Mouse (Mus musculus) cerebellum, adult 11-12 months (tissue): Measurements from ENCODE around the gene Cwc22.

Experiments used
- DNase-seq: peaks from one replicate; pipeline ENCODE4 v3.0.0; 2022

Gene Cwc22

DNA sequence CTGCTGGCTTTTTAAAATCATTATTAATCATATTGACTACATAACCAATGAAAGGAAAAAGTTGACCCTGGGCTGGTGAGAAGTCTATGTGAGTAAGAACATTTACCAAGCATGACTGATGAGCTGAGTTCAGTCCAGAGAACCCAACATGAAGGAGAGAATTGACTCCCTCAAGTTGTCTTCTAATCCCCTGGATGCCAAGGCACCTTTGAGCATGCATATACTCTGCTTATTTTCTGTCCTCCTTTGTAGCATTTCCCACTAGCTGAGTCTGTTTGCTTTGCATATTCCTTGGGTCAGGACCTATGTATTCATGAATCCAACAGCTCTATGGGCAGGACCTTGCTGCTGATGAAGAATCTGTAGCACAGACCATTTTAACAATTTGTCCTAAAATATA is 75.0 kb downstream of the Cwc22 start:
- no peak for DNase-seq

DNA sequence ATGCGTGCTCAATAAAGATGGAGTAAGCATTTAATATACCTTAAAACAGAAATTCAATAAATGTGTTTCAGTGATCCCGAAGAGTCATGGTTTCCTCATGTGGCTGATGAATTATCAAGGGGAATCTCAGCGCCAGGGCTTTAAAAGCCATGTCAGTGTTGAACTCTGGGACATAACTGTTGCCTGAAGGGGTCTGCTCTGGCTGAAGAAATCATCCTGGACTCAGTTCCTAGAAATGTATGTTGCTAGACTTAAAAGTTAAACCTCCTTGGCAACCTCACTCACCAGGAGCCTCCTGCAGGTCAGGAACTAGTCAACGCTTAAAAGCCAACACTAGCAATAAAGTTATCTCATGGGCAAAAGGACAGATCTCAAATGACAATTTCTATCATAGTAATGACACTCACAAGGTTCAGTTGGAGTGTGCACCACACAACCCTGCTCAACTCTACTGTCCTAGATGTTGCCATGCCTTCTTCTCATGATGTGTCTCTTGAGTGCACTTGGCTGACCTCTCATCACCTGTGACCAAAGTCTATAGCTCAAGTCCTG is 76.4 kb downstream of the Cwc22 start:
- no peak for DNase-seq

DNA sequence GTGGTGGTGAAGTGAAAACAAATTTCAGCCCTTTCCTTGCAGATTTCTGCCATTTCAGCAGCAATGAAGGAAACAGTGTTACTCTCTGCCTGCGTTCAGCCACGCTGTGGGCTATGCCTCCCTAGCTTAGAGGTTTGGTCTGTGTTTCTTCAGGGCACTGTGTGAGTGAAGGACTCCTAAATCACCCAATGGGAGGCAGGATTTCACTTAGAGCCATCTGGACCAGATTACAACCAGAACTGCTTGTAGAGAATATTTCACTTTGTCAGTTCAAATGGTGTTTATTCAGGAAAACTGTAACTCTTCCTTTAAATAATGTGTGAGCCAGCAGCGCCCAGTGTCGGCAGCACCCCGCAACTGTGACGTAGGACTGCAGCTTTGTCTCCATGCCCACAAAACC is 82.2 kb downstream of the Cwc22 start:
- no peak for DNase-seq

DNA sequence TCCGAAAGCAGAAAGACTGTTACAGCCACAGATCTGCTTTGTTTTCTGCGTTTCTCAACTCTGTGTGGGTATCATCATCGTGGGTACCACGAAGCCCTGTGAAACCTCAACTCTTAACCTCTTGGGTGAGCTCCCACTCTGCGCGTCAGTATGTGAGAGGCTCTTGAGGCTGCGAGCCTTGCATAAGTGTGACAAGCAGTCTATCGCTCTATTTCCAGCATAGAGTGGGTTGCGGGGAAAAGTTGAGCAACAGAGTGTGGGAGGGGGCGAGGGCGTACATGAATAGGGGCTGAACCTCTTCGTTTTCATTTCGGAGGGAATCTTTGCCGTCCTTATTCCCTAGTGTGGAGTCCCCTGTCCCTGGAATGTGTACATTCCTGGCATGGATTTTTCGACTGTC is 82.7 kb downstream of the Cwc22 start:
- DNase-seq, result no peak

DNA sequence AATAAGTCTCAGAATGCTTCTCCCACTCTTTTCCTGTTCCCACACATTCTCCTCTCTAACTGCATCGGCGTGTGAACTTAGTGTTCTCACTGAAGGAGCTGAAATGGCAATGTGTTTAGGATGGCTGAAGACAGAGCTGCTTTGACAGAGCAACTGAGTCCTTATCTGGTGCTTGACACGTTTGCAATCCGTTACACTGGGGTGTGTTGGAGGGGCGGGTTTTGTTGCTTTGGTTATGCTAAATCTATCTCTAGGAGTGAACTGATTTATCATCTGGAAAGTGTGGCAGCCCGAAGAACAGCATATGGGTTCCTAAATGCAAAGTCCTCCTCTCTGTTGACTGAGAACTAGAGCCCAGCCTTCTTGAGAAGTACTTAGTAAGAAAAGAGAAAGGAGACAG is 104.7 kb downstream of the Cwc22 start:
- DNase-seq, result no peak

DNA sequence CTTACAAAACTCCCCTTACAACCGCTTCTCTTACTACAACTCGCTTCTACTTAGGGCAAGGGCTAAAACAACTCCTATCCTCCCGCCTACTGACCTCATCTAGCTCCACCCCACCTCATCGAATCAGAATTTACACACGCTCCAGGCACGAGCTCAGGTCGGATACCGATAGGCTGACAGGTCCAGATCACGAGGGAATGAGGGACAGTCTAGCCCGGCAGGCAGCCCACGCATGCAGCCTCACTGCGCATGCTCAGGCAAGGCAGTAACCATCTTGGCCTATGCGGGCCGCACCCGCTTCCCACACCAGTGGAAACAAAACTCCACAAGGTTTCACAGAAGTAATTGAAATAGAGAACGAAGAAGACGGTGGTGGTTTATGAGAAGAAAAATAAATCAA is 106.6 kb downstream of the Cwc22 start:
- DNase-seq, result no peak

DNA sequence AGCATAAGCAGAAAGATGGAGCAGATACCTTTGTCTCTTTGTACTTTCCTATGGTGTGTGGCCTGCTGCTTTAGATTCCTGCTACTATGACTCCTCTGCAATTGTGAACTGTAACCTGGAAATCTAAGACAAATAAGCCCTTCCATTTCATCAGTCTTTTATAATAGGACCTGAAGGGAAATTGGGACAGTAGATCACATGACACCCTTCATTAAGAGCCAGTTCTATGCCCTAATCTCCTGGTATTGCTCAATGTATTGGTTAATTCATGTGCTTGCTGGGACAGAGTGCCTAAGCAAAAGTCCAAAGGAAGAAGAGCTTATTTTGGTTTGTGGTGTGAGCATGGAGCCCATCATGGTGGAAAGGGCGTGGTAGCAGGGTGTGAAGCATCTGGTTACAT is 107.5 kb downstream of the Cwc22 start:
- DNase-seq, result no peak

DNA sequence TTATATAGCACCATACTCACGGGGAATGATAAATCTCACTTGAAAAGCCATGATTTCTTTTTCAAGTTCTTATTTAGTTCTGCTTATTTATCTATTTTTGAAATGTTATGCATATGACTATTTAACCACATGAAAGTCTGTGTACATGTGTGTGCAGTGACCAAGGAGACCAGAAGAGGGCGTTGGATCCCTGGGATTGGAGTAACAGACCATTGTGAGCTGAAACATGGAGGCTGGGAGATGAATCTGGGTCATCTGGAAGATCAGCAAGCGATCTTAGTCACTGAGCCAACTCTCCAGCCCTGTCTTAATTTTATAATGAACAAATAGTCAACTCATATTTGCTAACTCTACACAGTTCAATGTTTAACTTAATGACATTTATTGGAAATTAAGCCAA is 110.4 kb downstream of the Cwc22 start:
- DNase-seq, result no peak
